Mouse (Mus musculus) G1E-ER4 (cell line): Measurements from ENCODE around the gene Mcu. TPM values are rescaled to one million over a fixed set of nuclear protein-coding genes. Genes with fewer than 3 reads are reported as not detected.

Source experiments
- GATA1 ChIP-seq: IDR thresholded peaks from one replicate; pipeline ENCODE4 v1.8.0; 2012; ENCODE audit warnings: low read length, inconsistent platforms
- polyA plus RNA-seq: library from polyadenylated mRNA; stranded (reverse); fragments of >175 nt; gene quantifications from 2 replicates; pipeline ENCODE4 v1.2.3, GENCODE M21; 2012

Gene Mcu
- polyA plus RNA-seq, 1 experiment, result 3.7 TPM

GRCm38 (mm10) chr10:59538063-59538462, 78.4 kb downstream of the Mcu start:
- TF ChIP-seq GATA1, result no peak

DNA sequence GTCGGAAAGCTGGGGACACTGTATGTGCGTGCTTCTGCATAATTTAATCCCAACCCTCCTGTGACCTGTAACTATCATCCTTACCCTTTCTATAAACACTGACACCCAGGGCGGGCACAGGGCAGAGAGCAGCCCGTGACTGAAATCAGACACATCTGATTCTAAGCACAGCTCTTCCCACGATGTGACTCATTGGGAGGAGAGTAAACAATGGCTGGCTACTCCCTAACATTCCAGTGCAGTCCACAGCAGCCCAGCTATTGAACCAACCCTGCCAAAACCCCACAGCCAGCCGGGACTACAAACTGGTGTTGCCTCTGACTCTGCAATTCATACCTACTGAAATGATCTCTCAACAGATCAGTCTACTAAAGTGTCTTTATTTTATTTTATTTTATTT, 78.9 kb downstream of the Mcu start:
- no peak for TF ChIP-seq GATA1

GRCm38 (mm10) chr10:59532256-59532655, 84.2 kb downstream of the Mcu start:
- no peak for TF ChIP-seq GATA1

GRCm38 (mm10) chr10:59527819-59528218, 88.7 kb downstream of the Mcu start:
- TF ChIP-seq GATA1, result no peak

- no peak for TF ChIP-seq GATA1
Observed at GRCm38 (mm10) chr10:59527311-59527710, 89.2 kb downstream of the Mcu start.

GRCm38 (mm10) chr10:59524675-59525074, 91.8 kb downstream of the Mcu start:
- TF ChIP-seq GATA1, result no peak

DNA sequence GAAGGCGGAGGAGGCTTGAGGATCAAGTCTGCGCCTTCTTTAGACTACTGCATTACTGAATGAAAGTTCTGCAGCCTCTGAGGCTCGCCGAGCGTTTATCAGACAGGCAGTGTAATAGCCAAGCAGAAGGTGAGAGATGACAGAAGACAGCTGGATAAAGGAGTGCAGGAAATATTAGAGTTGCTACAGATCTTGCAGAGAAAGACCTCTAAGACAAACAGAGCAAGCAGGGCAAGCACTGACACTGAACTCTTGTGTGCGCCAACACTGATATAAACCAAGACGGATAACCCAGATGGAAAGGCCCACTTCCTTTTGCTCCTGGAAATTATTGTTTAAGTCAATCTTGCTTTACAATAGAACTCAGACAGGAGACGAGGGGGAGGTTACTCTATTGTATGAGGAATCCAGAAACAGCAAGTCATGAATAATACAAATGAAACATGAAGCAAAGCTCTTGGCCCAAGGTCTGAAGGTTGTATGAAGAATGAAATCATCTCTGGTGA, 92.6 kb downstream of the Mcu start:
- no peak for TF ChIP-seq GATA1

DNA sequence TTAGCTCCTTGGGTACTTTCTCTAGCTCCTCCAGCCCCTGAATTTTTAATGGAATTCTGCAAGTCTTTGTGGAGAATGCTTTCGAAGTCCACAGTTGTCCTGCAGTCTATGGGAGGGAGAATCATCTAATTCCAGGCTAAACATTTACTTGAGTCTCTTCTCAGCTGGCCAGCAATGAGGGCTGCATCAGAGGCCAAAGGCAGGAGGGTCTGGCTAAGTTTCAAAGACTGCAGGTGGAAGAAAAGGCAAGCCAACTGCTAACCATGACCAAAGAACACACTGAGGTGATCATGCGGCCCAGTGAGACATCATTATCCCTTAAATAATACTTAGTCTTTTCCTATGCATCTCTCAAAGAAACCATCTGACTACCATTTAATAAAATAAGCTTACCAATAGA, 95.8 kb downstream of the Mcu start:
- TF ChIP-seq GATA1, result no peak

GRCm38 (mm10) chr10:59519411-59519810, 97.1 kb downstream of the Mcu start:
- TF ChIP-seq GATA1, result no peak

DNA sequence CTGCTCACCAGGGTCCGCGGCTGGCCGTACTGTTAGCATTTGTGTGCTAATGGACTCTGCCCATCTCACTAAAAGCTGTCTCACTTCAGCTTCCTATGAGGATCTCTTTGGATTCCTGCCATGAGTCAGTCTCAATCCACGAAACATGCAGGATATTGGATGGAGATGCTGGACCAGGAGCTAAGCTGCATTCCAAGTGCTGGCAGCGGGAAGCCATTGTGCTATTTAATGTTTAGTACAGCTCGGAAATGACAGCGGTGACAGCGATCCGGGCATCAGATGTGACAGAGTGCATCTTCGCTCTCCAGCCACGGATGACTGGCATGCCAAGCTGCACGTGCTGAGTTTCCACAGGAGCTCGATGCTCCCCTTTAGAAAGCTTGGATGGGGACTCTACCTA, 99.3 kb downstream of the Mcu start:
- TF ChIP-seq GATA1, result no peak

GRCm38 (mm10) chr10:59514739-59515464, 101.6 kb downstream of the Mcu start:
- no peak for TF ChIP-seq GATA1

GRCm38 (mm10) chr10:59512173-59512572, 104.3 kb downstream of the Mcu start:
- no peak for TF ChIP-seq GATA1

DNA sequence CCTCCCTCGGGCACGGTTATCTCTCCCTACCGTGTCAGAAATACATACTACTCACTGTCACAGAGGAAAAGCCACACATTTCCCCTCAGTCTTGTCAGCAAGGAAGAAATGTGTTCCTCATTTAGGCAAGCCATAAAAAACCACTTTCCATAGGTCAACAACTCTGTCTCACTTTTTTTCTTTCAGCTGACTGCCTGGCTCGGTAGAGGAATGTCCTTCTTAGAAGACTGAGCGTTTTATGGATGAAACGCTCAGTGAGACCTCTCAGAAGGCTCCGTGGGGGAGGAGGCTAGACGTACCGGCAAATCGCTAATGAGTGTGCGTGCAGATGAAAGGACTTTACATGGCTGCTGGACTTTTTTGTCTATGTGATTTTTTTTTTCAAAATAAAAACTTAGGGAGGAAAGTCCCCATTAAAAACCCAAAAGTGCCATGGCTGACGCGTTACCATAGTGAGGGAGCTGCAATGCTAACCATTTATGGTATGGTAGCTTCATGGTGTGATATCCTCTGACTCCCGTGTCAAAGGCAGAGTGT, 105.0 kb downstream of the Mcu start:
- no peak for TF ChIP-seq GATA1

GRCm38 (mm10) chr10:59510713-59511426, 105.6 kb downstream of the Mcu start:
- TF ChIP-seq GATA1, result no peak

DNA sequence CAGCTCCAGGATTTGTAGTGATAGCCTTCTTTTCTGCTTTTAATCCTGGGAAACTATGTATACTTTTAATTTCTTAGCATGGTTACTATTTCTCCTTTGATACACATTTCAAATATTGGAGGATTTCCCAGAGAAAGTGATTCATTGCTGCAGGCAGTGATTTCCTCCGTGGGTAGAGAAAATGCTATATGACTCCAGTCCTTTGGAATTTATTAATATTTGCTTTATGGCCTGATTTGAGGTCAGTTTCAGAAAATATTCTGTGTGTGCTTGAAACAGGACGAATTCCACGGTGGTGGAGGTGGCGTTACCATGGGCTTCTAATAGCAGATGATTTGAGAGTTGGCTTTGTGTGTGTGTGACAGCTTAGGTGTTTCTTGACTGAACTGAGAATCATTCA, 107.3 kb downstream of the Mcu start:
- no peak for TF ChIP-seq GATA1

GRCm38 (mm10) chr10:59506711-59507110, 109.8 kb downstream of the Mcu start:
- TF ChIP-seq GATA1, result no peak

DNA sequence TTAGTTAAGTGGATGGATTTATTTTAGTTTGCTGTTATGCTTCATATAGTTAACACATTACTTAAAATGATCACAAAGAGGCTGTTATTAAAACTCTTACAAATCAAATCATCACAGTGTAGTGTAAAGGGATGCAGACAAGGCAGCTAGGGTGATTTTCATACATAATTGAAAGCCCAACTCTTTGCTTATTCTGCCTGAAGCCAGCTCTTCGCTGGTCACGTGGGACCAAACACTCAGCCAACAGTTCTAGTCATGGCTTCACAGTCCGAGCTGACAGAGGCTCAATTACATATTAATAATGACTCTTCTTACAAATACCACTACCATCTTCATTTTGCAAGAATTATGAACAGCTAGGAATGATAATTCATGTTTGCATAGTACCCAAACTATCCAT, 112.2 kb downstream of the Mcu start:
- no peak for TF ChIP-seq GATA1
